Mouse (Mus musculus): Measurements from ENCODE around the gene Mpdu1. TPM values are rescaled to one million over a fixed set of nuclear protein-coding genes. Genes with fewer than 3 reads are reported as not detected.

Mpdu1 gene
- total RNA-seq, 2 experiments from 2014 or later, result 15.2 to 16.5 TPM

Small RNA genes lying within 50 kb of the gene (microRNA-seq; reads per million reads assigned to microRNA genes)
- gene Mir1934 (6.9 reads per million, percentile 19 among the genes with 10 or more reads in this experiment), gene Mir467f (not detected)

Other genes starting within 250 kb of the Mpdu1 start
- 10 to 100 TPM; 25.6 to 30.3 TPM for gene Kdm6b, start 249.0 kb downstream of the Mpdu1 start, total RNA-seq (2021)
- under 1 TPM; 0.17 to 0.39 TPM for gene Dnah2, start 113.5 kb downstream of the Mpdu1 start, total RNA-seq (2021)
- 10 to 100 TPM; 64.1 to 71.6 TPM for gene Efnb3, start 102.4 kb downstream of the Mpdu1 start, total RNA-seq (2021)
- 1 to 10 TPM; 4.6 to 6.1 TPM for gene Wrap53, start 82.4 kb downstream of the Mpdu1 start, total RNA-seq (2021)
- 10 to 100 TPM; 16.9 to 17.9 TPM for gene Trp53, start 82.3 kb downstream of the Mpdu1 start, total RNA-seq (2021)
- gene Atp1b2, start 56.7 kb downstream of the Mpdu1 start, total RNA-seq (2021), result 10 to 100 TPM; 18.0 to 25.8 TPM
- gene Shbg, start 44.7 kb downstream of the Mpdu1 start, total RNA-seq (2021), result not detected
- gene Sat2, start 40.6 kb downstream of the Mpdu1 start, total RNA-seq (2021), result 1 to 10 TPM; 2.3 to 2.5 TPM
- gene Fxr2, start 29.7 kb downstream of the Mpdu1 start, total RNA-seq (2021), result 10 to 100 TPM; 81.8 to 84.9 TPM
- gene Sox15, start 7.3 kb downstream of the Mpdu1 start, total RNA-seq (2021), result not detected
- gene Cd68, start 3.5 kb upstream of the Mpdu1 start, total RNA-seq (2021), result 1 to 10 TPM; 7.1 to 7.7 TPM
- 100 to 1,000 TPM; 201 to 206 TPM for gene Eif4a1, start 9.8 kb upstream of the Mpdu1 start, total RNA-seq (2021)
- gene Senp3, start 19.4 kb upstream of the Mpdu1 start, total RNA-seq (2021), result 10 to 100 TPM; 31.7 to 33.5 TPM
- gene Tnfsf13, start 23.1 kb upstream of the Mpdu1 start, total RNA-seq (2021), result 1 to 10 TPM; 1.6 to 2.1 TPM
- 10 to 100 TPM; 14.5 to 16.4 TPM for gene Tnfsf12, start 33.2 kb upstream of the Mpdu1 start, total RNA-seq (2021)
- 1 to 10 TPM; 3.2 to 4.5 TPM for gene Tnfsfm13, start 33.5 kb upstream of the Mpdu1 start, total RNA-seq (2021)
- gene Polr2a, start 96.0 kb upstream of the Mpdu1 start, total RNA-seq (2021), result 10 to 100 TPM; 28.6 to 30.4 TPM
- gene Slc35g3, start 99.3 kb upstream of the Mpdu1 start, total RNA-seq (2021), result not detected
- gene Zbtb4, start 103.3 kb upstream of the Mpdu1 start, total RNA-seq (2021), result 10 to 100 TPM; 33.3 to 39.6 TPM
- gene Chrnb1, start 133.3 kb upstream of the Mpdu1 start, total RNA-seq (2021), result 1 to 10 TPM; 4.8 to 5.0 TPM
- 1 to 10 TPM; 2.2 to 2.4 TPM for gene Fgf11, start 139.2 kb upstream of the Mpdu1 start, total RNA-seq (2021)
- gene Tmem102, start 143.0 kb upstream of the Mpdu1 start, total RNA-seq (2021), result under 1 TPM; 0.26 to 0.45 TPM
- not detected for gene Gm39566, start 152.7 kb upstream of the Mpdu1 start, total RNA-seq (2021)
- not detected for gene Spem2, start 155.8 kb upstream of the Mpdu1 start, total RNA-seq (2021)
- not detected for gene Spem1, start 159.5 kb upstream of the Mpdu1 start, total RNA-seq (2021)
- 1 to 10 TPM; 4.4 to 5.4 TPM for gene Nlgn2, start 175.1 kb upstream of the Mpdu1 start, total RNA-seq (2021)
- gene Tmem256, start 175.9 kb upstream of the Mpdu1 start, total RNA-seq (2021), result 100 to 1,000 TPM; 186 to 199 TPM
- gene Plscr3, start 183.7 kb upstream of the Mpdu1 start, total RNA-seq (2021), result 10 to 100 TPM; 24.4 to 24.9 TPM
- under 1 TPM in 1 of 2 experiments, not detected in 1; 0.14 TPM for gene Tnk1, start 196.1 kb upstream of the Mpdu1 start, total RNA-seq (2021)
- gene Tmem95, start 215.4 kb upstream of the Mpdu1 start, total RNA-seq (2021), result not detected
- gene Kctd11, start 218.8 kb upstream of the Mpdu1 start, total RNA-seq (2021), result 1 to 10 TPM; 2.5 to 3.5 TPM
- 1 to 10 TPM in 1 of 2 experiments, under 1 TPM in 1; 0.88 to 1.1 TPM for gene Acap1, start 232.9 kb upstream of the Mpdu1 start, total RNA-seq (2021)
- under 1 TPM; 0.17 to 0.23 TPM for gene 2810408A11Rik, start 238.3 kb upstream of the Mpdu1 start, total RNA-seq (2021)
- 10 to 100 TPM; 44.9 to 46.0 TPM for gene Neurl4, start 238.4 kb upstream of the Mpdu1 start, total RNA-seq (2021)

Measured in heart, postnatal 25 days (tissue).